ENCODE assay signal across 8 mouse cellular contexts in genomic region chr4:43875919-43876411, GRCm38 (mm10). TPM values are rescaled to one million over a fixed set of nuclear protein-coding genes. Genes with fewer than 3 reads are reported as not detected.
DNase-seq lines count a peak whose midpoint lies in the region; ATAC-seq and TF ChIP-seq lines count a peak whose summit lies in the region.

No protein-coding gene starts in this region.

- peak overlapping the region; percentile 97 for H3K4me2 ChIP-seq in forebrain, embryonic 14.5 days (ENCODE audit: low read length)
- H3K4me2 ChIP-seq in hindbrain, embryonic 16.5 days (ENCODE audit: low read length) = peak overlapping the region; percentile 95
- peak overlapping the region; percentile 93 for H3K4me2 ChIP-seq in liver, embryonic 13.5 days
- H3K4me2 ChIP-seq in neural tube, embryonic 15.5 days = peak overlapping the region; percentile 90

- TF ChIP-seq POLR2A in bone marrow, adult 2 months (IDR thresholded peaks at IDR 0.05; ENCODE audit: borderline replicate concordance, control insufficient read depth, low read depth, low read length) = no peak

- peak overlapping the region; percentile 44 for H3K4me3 ChIP-seq in bone marrow, adult 2 months (replicated peaks; ENCODE audit: control insufficient read depth, low read depth, low read length)
- H3K4me3 ChIP-seq in forebrain, embryonic 14.5 days (ENCODE audit: low read depth, low read length) = peak overlapping the region; percentile 84
- H3K4me3 ChIP-seq in hindbrain, embryonic 16.5 days (ENCODE audit: low read length) = peak overlapping the region; percentile 88
- H3K4me3 ChIP-seq in liver, embryonic 13.5 days (replicated peaks) = peak overlapping the region; percentile 77
- H3K4me3 ChIP-seq in neural tube, embryonic 15.5 days (replicated peaks) = peak overlapping the region; percentile 87

- no peaks in the 10 kb centered on the region for H3K27me3 ChIP-seq in forebrain, embryonic 14.5 days (replicated peaks; ENCODE audit: control insufficient read depth, insufficient read depth, low read length)
- no peaks in the 10 kb centered on the region for H3K27me3 ChIP-seq in hindbrain, embryonic 16.5 days (replicated peaks; ENCODE audit: control insufficient read depth, insufficient read depth, low read length)
- peaks cover 15% of the 10 kb centered on the region for H3K27me3 ChIP-seq in liver, embryonic 13.5 days
- no peaks in the 10 kb centered on the region for H3K27me3 ChIP-seq in neural tube, embryonic 15.5 days (replicated peaks)

- peak; percentile 18 to 25 for DNase-seq in lung, adult 18-20 months
- no peak for DNase-seq in lung, postnatal 25 days (ENCODE audit: low spot score)
- peak; percentile 5 for DNase-seq in forebrain, embryonic 14.5 days (ENCODE audit: low spot score)
- no peak for DNase-seq in liver, embryonic 13.5 days
- DNase-seq in spleen, adult 12 weeks (ENCODE audit: low spot score) = no peak

- no peaks in the 10 kb centered on the region for H3K36me3 ChIP-seq in forebrain, embryonic 14.5 days (ENCODE audit: control insufficient read depth, insufficient read depth, low read length)
- no peaks in the 10 kb centered on the region for H3K36me3 ChIP-seq in hindbrain, embryonic 16.5 days (ENCODE audit: control insufficient read depth, insufficient read depth, low read length)
- H3K36me3 ChIP-seq in liver, embryonic 13.5 days = no peaks in the 10 kb centered on the region
- H3K36me3 ChIP-seq in neural tube, embryonic 15.5 days = no peaks in the 10 kb centered on the region

- no peaks in the 10 kb centered on the region for H3K9me3 ChIP-seq in forebrain, embryonic 14.5 days (replicated peaks; ENCODE audit: control insufficient read depth, low read length)
- H3K9me3 ChIP-seq in hindbrain, embryonic 16.5 days (ENCODE audit: control insufficient read depth, low read length) = no peaks in the 10 kb centered on the region
- H3K9me3 ChIP-seq in liver, embryonic 13.5 days (replicated peaks) = no peaks in the 10 kb centered on the region
- no peaks in the 10 kb centered on the region for H3K9me3 ChIP-seq in neural tube, embryonic 15.5 days (replicated peaks)

- no peaks in the 10 kb centered on the region for H3K4me1 ChIP-seq in bone marrow, adult 2 months (ENCODE audit: control insufficient read depth, insufficient read depth, low read length)
- H3K4me1 ChIP-seq in forebrain, embryonic 14.5 days (ENCODE audit: control insufficient read depth, insufficient read depth, low read length) = peaks cover 4% of the 10 kb centered on the region; the same call in 1 of the 2 replicates
- H3K4me1 ChIP-seq in hindbrain, embryonic 16.5 days (ENCODE audit: control insufficient read depth, insufficient read depth, low read depth, low read length) = peaks cover 10% of the 10 kb centered on the region
- H3K4me1 ChIP-seq in liver, embryonic 13.5 days (replicated peaks) = peaks cover 17% of the 10 kb centered on the region
- peaks cover 30% of the 10 kb centered on the region for H3K4me1 ChIP-seq in neural tube, embryonic 15.5 days

- H3K9ac ChIP-seq in forebrain, embryonic 14.5 days (ENCODE audit: low read length) = peak overlapping the region; percentile 82
- peak overlapping the region; percentile 89 for H3K9ac ChIP-seq in hindbrain, embryonic 16.5 days (ENCODE audit: low read depth, low read length)
- peak overlapping the region; percentile 71 for H3K9ac ChIP-seq in liver, embryonic 13.5 days
- peak overlapping the region; percentile 80 for H3K9ac ChIP-seq in neural tube, embryonic 15.5 days (replicated peaks)

- no peak overlapping the region for H3K27ac ChIP-seq in bone marrow, adult 2 months (ENCODE audit: control insufficient read depth, insufficient read depth, low read depth, low read length, poor library complexity)
- no peak overlapping the region for H3K27ac ChIP-seq in forebrain, embryonic 14.5 days (ENCODE audit: low read depth, low read length)
- peak overlapping the region; percentile 65; the same call in 1 of the 2 replicates for H3K27ac ChIP-seq in hindbrain, embryonic 16.5 days (ENCODE audit: low read depth, low read length)
- H3K27ac ChIP-seq in liver, embryonic 13.5 days = no peak overlapping the region
- H3K27ac ChIP-seq in neural tube, embryonic 15.5 days (replicated peaks) = peak overlapping the region; percentile 83

- TF ChIP-seq CTCF in bone marrow, adult 2 months (IDR thresholded peaks at IDR 0.05; ENCODE audit: control insufficient read depth, insufficient read depth, low read length) = no peak

- 2% methylated on average over 20 of the region's 20 CpGs for WGBS in bone marrow, adult 2 months
- WGBS in forebrain, embryonic 14.5 days = under 1% methylated on average over 20 of the region's 20 CpGs
- 0% methylated on average over 20 of the region's 20 CpGs for WGBS in hindbrain, embryonic 16.5 days
- 1% methylated on average over 20 of the region's 20 CpGs for WGBS in liver, embryonic 13.5 days (ENCODE audit: insufficient replicate concordance)
- under 1% methylated on average over 20 of the region's 20 CpGs for WGBS in neural tube, embryonic 15.5 days

- peak; percentile 56; the same call in 1 of the 2 replicates for ATAC-seq in forebrain, embryonic 14.5 days
- ATAC-seq in hindbrain, embryonic 16.5 days = peak; percentile 55; the same call in 1 of the 2 replicates
- peak; percentile 49 for ATAC-seq in liver, embryonic 13.5 days (ENCODE audit: low read depth)
- ATAC-seq in neural tube, embryonic 15.5 days (ENCODE audit: low FRiP score) = peak; percentile 30

RNA-seq across cellular contexts. Expression of gene Reck, which starts 0.6 kb away (rescaled TPM):
- polyA plus RNA-seq in bone marrow, adult 2 months (2011; ENCODE audit: insufficient read depth, insufficient read length, low replicate concordance, missing spikeins) = 1.1 and 2.9 TPM in 2 replicates
- polyA plus RNA-seq in forebrain, embryonic 14.5 days (2014; fragmentation: Nextera tagmentation; extraction: Ambion mirVana) = 4.7 and 5.8 TPM in 2 replicates
- polyA plus RNA-seq in hindbrain, embryonic 16.5 days (2015; fragmentation: Nextera tagmentation; extraction: Ambion mirVana) = 4.9 and 5.4 TPM in 2 replicates
- polyA plus RNA-seq in liver, embryonic 13.5 days (2015; fragmentation: Nextera tagmentation; extraction: Ambion mirVana) = 2.1 and 2.3 TPM in 2 replicates
- 6.2 and 8.3 TPM in 2 replicates for polyA plus RNA-seq in neural tube, embryonic 15.5 days (2015; fragmentation: Nextera tagmentation; extraction: Ambion mirVana)

RNA-seq across cellular contexts. Expression of gene Olfr155, which starts 24.6 kb away (rescaled TPM):
- polyA plus RNA-seq in bone marrow, adult 2 months (2011; ENCODE audit: insufficient read depth, insufficient read length, low replicate concordance, missing spikeins) = not detected in 2 replicates
- polyA plus RNA-seq in forebrain, embryonic 14.5 days (2014; fragmentation: Nextera tagmentation; extraction: Ambion mirVana) = not detected in 2 replicates
- not detected in 2 replicates for polyA plus RNA-seq in hindbrain, embryonic 16.5 days (2015; fragmentation: Nextera tagmentation; extraction: Ambion mirVana)
- polyA plus RNA-seq in liver, embryonic 13.5 days (2015; fragmentation: Nextera tagmentation; extraction: Ambion mirVana) = not detected in 2 replicates
- not detected in 2 replicates for polyA plus RNA-seq in neural tube, embryonic 15.5 days (2015; fragmentation: Nextera tagmentation; extraction: Ambion mirVana)

RNA-seq across cellular contexts. Expression of gene Olfr157, which starts 36.0 kb away (rescaled TPM):
- polyA plus RNA-seq in bone marrow, adult 2 months (2011; ENCODE audit: insufficient read depth, insufficient read length, low replicate concordance, missing spikeins) = 0.68 and 0.82 TPM in 2 replicates
- polyA plus RNA-seq in forebrain, embryonic 14.5 days (2014; fragmentation: Nextera tagmentation; extraction: Ambion mirVana) = not detected in 2 replicates
- not detected in 2 replicates for polyA plus RNA-seq in hindbrain, embryonic 16.5 days (2015; fragmentation: Nextera tagmentation; extraction: Ambion mirVana)
- polyA plus RNA-seq in liver, embryonic 13.5 days (2015; fragmentation: Nextera tagmentation; extraction: Ambion mirVana) = not detected in 2 replicates
- not detected in 2 replicates for polyA plus RNA-seq in neural tube, embryonic 15.5 days (2015; fragmentation: Nextera tagmentation; extraction: Ambion mirVana)

RNA-seq across cellular contexts. Expression of gene Olfr156, which starts 52.3 kb away (rescaled TPM):
- polyA plus RNA-seq in bone marrow, adult 2 months (2011; ENCODE audit: insufficient read depth, insufficient read length, low replicate concordance, missing spikeins) = not detected in 2 replicates
- not detected in 2 replicates for polyA plus RNA-seq in forebrain, embryonic 14.5 days (2014; fragmentation: Nextera tagmentation; extraction: Ambion mirVana)
- polyA plus RNA-seq in hindbrain, embryonic 16.5 days (2015; fragmentation: Nextera tagmentation; extraction: Ambion mirVana) = not detected in 2 replicates
- not detected in 2 replicates for polyA plus RNA-seq in liver, embryonic 13.5 days (2015; fragmentation: Nextera tagmentation; extraction: Ambion mirVana)
- not detected in 2 replicates for polyA plus RNA-seq in neural tube, embryonic 15.5 days (2015; fragmentation: Nextera tagmentation; extraction: Ambion mirVana)

Comparison
In these comparisons a context has a peak if more than half of its experiments do, and no peak if none do; other contexts are left out.
1. DNase-seq: peak in lung, adult 18-20 months (2 of 2) and forebrain, embryonic 14.5 days (single experiment); none in lung, postnatal 25 days (single experiment), liver, embryonic 13.5 days (single experiment) and spleen, adult 12 weeks (single experiment).
2. H3K27ac ChIP-seq: peak in hindbrain, embryonic 16.5 days (single experiment) and neural tube, embryonic 15.5 days (single experiment); none in bone marrow, adult 2 months (single experiment), forebrain, embryonic 14.5 days (single experiment) and liver, embryonic 13.5 days (single experiment).
3. Peak in every context shown above with its lines, with median percentiles within 50 percentile points of each other: H3K4me3 ChIP-seq, ATAC-seq, H3K4me2 ChIP-seq and H3K9ac ChIP-seq.